Mouse (Mus musculus): ENCODE data around the gene Col4a3bp.

- TF ChIP-seq CTCF (IDR thresholded peaks at IDR 0.05) (no peak), EP300 (IDR thresholded peaks at IDR 0.05) (peak; percentile 32)
Observed at GRCm38 (mm10) chr13:96510635-96511034, 31.8 kb upstream of the Col4a3bp start.

Data from lung, postnatal 0 days (tissue).